In the genomic region with DNA sequence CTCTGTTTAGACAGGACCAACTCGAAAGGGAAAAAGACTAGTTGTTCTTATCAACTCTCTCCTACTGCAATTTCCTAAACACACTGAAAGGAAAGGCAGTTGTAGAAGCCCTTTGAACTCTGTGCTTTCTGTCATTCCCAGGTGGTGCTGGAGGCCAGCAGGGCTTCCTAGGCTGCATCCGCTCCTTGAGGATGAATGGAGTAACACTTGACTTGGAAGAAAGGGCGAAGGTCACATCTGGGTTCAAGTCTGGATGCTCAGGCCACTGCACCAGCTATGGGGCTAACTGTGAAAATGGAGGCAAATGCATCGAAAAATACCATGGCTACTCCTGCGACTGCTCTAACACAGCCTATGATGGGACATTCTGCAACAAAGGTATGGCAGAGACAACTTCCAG, we compare ENCODE assay signal across 21 mouse cellular contexts.
DNase-seq lines count a peak whose midpoint lies in the region; ATAC-seq and TF ChIP-seq lines count a peak whose summit lies in the region.
"Had no signal": no experiment of that assay in that cellular context is flagged by ENCODE, and none has a peak within 500 bp of the region (broad histone marks: within the 10 kb centered on the region; RNA-seq: fewer than 3 reads in every experiment).

No protein-coding gene starts in this region.

- peak; percentile 28 for DNase-seq in hindbrain, embryonic 10.5 days (ENCODE audit: low spot score)
- no peak for DNase-seq in hindbrain, embryonic 11.5 days (ENCODE audit: low spot score)
- peak; percentile 43 for DNase-seq in embryo, embryonic 11 days
- DNase-seq in limb, embryonic 10.5 days (ENCODE audit: low spot score), result peak; percentile 36
- peak; percentile 2 for DNase-seq in yolk sac, embryonic 10.5 days (ENCODE audit: low spot score)
- DNase-seq in left cerebral cortex, adult 2 months (ENCODE audit: extremely low spot score in 1 of 2, low spot score in 2 of 2), result no peak
- DNase-seq in heart, postnatal 4 days, result no peak
- DNase-seq: adrenal gland, postnatal 10 days; B cell, adult 2 months; cerebellum, adult 11 months; cerebellum, adult 8-10 months; cerebellum, postnatal 25 days; gastrocnemius, postnatal 25 days had no signal

- H3K4me3 ChIP-seq in hindbrain, embryonic 10.5 days, result no peak overlapping the region
- H3K4me3 ChIP-seq in hindbrain, embryonic 11.5 days (ENCODE audit: low read depth, low read length), result no peak overlapping the region
- H3K4me3 ChIP-seq in limb, embryonic 10.5 days, result no peak overlapping the region
- no peak overlapping the region for H3K4me3 ChIP-seq in left cerebral cortex, adult 2 months
- H3K4me3 ChIP-seq: embryonic facial prominence, embryonic 13.5 days; forebrain, embryonic 12.5 days; heart, embryonic 12.5 days; hindbrain, embryonic 13.5 days had no signal

- peaks cover 10% of the 10 kb centered on the region; the same call in 1 of the 2 replicates for H3K27me3 ChIP-seq in hindbrain, embryonic 10.5 days (ENCODE audit: insufficient read depth, poor library complexity, severe bottlenecking)
- no peaks in the 10 kb centered on the region for H3K27me3 ChIP-seq in hindbrain, embryonic 11.5 days (ENCODE audit: control insufficient read depth, insufficient read depth, low read length)
- H3K27me3 ChIP-seq in limb, embryonic 10.5 days (ENCODE audit: low read depth, poor library complexity, severe bottlenecking), result peaks cover 15% of the 10 kb centered on the region; the same call in 1 of the 2 replicates
- H3K27me3 ChIP-seq: embryonic facial prominence, embryonic 13.5 days; forebrain, embryonic 12.5 days had no signal

- H3K36me3 ChIP-seq in hindbrain, embryonic 10.5 days, result no peaks in the 10 kb centered on the region
- H3K36me3 ChIP-seq in hindbrain, embryonic 11.5 days (ENCODE audit: control insufficient read depth, insufficient read depth, low read length), result no peaks in the 10 kb centered on the region
- H3K36me3 ChIP-seq in limb, embryonic 10.5 days, result no peaks in the 10 kb centered on the region
- H3K36me3 ChIP-seq: embryonic facial prominence, embryonic 13.5 days; forebrain, embryonic 12.5 days; G1E; heart, embryonic 12.5 days; hindbrain, embryonic 13.5 days had no signal

- intact Hi-C loops in left cerebral cortex, adult 2 months (cut with DNase I), result loop anchor here (10.0 kb wide), 1 partner anchor 126 kb away; no protein-coding TSS in a partner anchor

- H3K9me3 ChIP-seq in hindbrain, embryonic 10.5 days, result no peaks in the 10 kb centered on the region
- no peaks in the 10 kb centered on the region for H3K9me3 ChIP-seq in hindbrain, embryonic 11.5 days (ENCODE audit: control insufficient read depth, low read length)
- H3K9me3 ChIP-seq in limb, embryonic 10.5 days (replicated peaks), result no peaks in the 10 kb centered on the region
- H3K9me3 ChIP-seq: embryonic facial prominence, embryonic 13.5 days; forebrain, embryonic 12.5 days; G1E; heart, embryonic 12.5 days; hindbrain, embryonic 13.5 days had no signal

- no peak for TF ChIP-seq CTCF in left cerebral cortex, adult 2 months (IDR thresholded peaks at IDR 0.05)

- no peak overlapping the region for H3K4me2 ChIP-seq in hindbrain, embryonic 11.5 days (replicated peaks; ENCODE audit: low read depth, low read length)
- H3K4me2 ChIP-seq: embryonic facial prominence, embryonic 13.5 days; forebrain, embryonic 12.5 days; heart, embryonic 12.5 days; hindbrain, embryonic 13.5 days had no signal

- 78% methylated on average over 5 of the region's 5 CpGs for WGBS in hindbrain, embryonic 10.5 days
- WGBS in hindbrain, embryonic 11.5 days, result 77% methylated on average over 5 of the region's 5 CpGs
- 47% methylated on average over 5 of the region's 5 CpGs for WGBS in limb, embryonic 10.5 days

- no peak overlapping the region for H3K27ac ChIP-seq in hindbrain, embryonic 10.5 days
- H3K27ac ChIP-seq in hindbrain, embryonic 11.5 days (ENCODE audit: low read depth, low read length), result no peak overlapping the region
- no peak overlapping the region for H3K27ac ChIP-seq in limb, embryonic 10.5 days
- H3K27ac ChIP-seq in left cerebral cortex, adult 2 months, result no peak overlapping the region
- H3K27ac ChIP-seq: embryonic facial prominence, embryonic 13.5 days; forebrain, embryonic 12.5 days; hindbrain, embryonic 13.5 days; hindbrain, postnatal 0 days had no signal

- ATAC-seq in hindbrain, embryonic 11.5 days (ENCODE audit: low FRiP score), result no peak
- ATAC-seq: CD4-positive, CD25-positive, alpha-beta regulatory T cell, adult 4 months; forebrain, embryonic 16.5 days; hindbrain, postnatal 0 days had no signal

- no peaks in the 10 kb centered on the region; the same call in 1 of the 2 replicates for H3K4me1 ChIP-seq in hindbrain, embryonic 10.5 days (replicated peaks)
- H3K4me1 ChIP-seq in hindbrain, embryonic 11.5 days (replicated peaks; ENCODE audit: control insufficient read depth, insufficient read depth, low read length), result no peaks in the 10 kb centered on the region
- peaks cover 10% of the 10 kb centered on the region for H3K4me1 ChIP-seq in limb, embryonic 10.5 days
- H3K4me1 ChIP-seq: embryonic facial prominence, embryonic 13.5 days; heart, embryonic 12.5 days had no signal

- no peak overlapping the region for H3K9ac ChIP-seq in hindbrain, embryonic 11.5 days (ENCODE audit: low read depth, low read length)
- H3K9ac ChIP-seq: embryonic facial prominence, embryonic 13.5 days; forebrain, embryonic 12.5 days; heart, embryonic 12.5 days; hindbrain, embryonic 13.5 days had no signal

Comparison
In these comparisons a context has a peak if more than half of its experiments do, and no peak if none do; other contexts are left out.
1. DNase-seq: peak in hindbrain, embryonic 10.5 days (single experiment), embryo, embryonic 11 days (single experiment), limb, embryonic 10.5 days (single experiment) and yolk sac, embryonic 10.5 days (single experiment); none in hindbrain, embryonic 11.5 days (single experiment), left cerebral cortex, adult 2 months (0 of 2) and heart, postnatal 4 days (single experiment).